Mouse (Mus musculus) thymus, adult 2 months (tissue): ENCODE data around the gene Nmnat2. TPM values are rescaled to one million over a fixed set of nuclear protein-coding genes. Genes with fewer than 3 reads are reported as not detected.

Experiments used
- DNase-seq: peaks from one replicate; pipeline ENCODE4 v3.0.0; 2021
- H3K27ac ChIP-seq: fragments of 200-500 bp; 2 replicates; pipeline ENCODE4 v1.5.1; 2012; ENCODE audit warnings: low read length, control low read depth; ENCODE audit not compliant: control insufficient read depth, insufficient read depth
- H3K27me3 ChIP-seq: fragments of 200-500 bp; 2 replicates; pipeline ENCODE4 v1.6.1; 2012; ENCODE audit warnings: mild to moderate bottlenecking, low read length, moderate library complexity, mixed read lengths; ENCODE audit not compliant: control insufficient read depth, insufficient read depth
- H3K36me3 ChIP-seq: fragments of 200-500 bp; 2 replicates; pipeline ENCODE4 v1.6.1; 2012; ENCODE audit warnings: mild to moderate bottlenecking, low read length, moderate library complexity; ENCODE audit not compliant: control insufficient read depth, insufficient read depth
- H3K4me1 ChIP-seq: fragments of 200-500 bp; replicated peaks from 2 replicates; pipeline ENCODE4 v1.6.1; 2012; ENCODE audit warnings: low read length; ENCODE audit not compliant: control insufficient read depth, insufficient read depth
- H3K4me3 ChIP-seq: fragments of 200-500 bp; 2 replicates; pipeline ENCODE4 v1.5.1; 2012; ENCODE audit warnings: mild to moderate bottlenecking, low read length, control low read depth, moderate library complexity; ENCODE audit not compliant: control insufficient read depth, insufficient read depth
- CTCF ChIP-seq: fragments of 200-500 bp; IDR thresholded peaks from 2 replicates; pipeline ENCODE4 v1.5.1; 2012; ENCODE audit warnings: mild to moderate bottlenecking, control low read depth, low read length, moderate library complexity, borderline replicate concordance; ENCODE audit not compliant: control insufficient read depth, poor library complexity, insufficient read depth; ENCODE audit errors: extremely low read depth
- POLR2A ChIP-seq: fragments of 200-500 bp; IDR thresholded peaks from 2 replicates; pipeline ENCODE4 v1.6.1; 2012; ENCODE audit warnings: mild to moderate bottlenecking, low read length, control low read depth, moderate library complexity; ENCODE audit not compliant: control insufficient read depth, poor library complexity, insufficient read depth; ENCODE audit errors: extremely low read depth
- WGBS: fragments of 180-500 bp; shearing (Covaris S2); methylation state at CpG from one replicate; pipeline ENCODE4 v1.1.7; 2018; 5-methylcytosine and 5-hydroxymethylcytosine counted together
- polyA plus RNA-seq: library from polyadenylated mRNA; depleted of rRNA; stranded (reverse); fragments of >200 nt; gene quantifications from 2 replicates; pipeline ENCODE4 v1.2.3, GENCODE M21; 2012

Gene Nmnat2
- polyA plus RNA-seq, 1 experiment: 1.1 TPM

GRCm38 (mm10) chr1:153138486-153138885 lies 183.7 kb downstream of the Nmnat2 start:
- Histone ChIP-seq H3K27me3 (no peaks in the 10 kb centered on the region), H3K4me3 (no peak overlapping the region), H3K27ac (no peak overlapping the region), H3K4me1 (peaks cover 24% of the 10 kb centered on the region), H3K36me3 (no peaks in the 10 kb centered on the region)
- TF ChIP-seq CTCF: no peak
- TF ChIP-seq POLR2A: no peak
- 87% methylated on average over 5 of the region's 5 CpGs for WGBS
- no peak for DNase-seq

- H3K4me1 ChIP-seq: peaks cover 24% of the 10 kb centered on the region
- TF ChIP-seq CTCF: no peak
- no peak for TF ChIP-seq POLR2A
- 88% methylated on average over 7 of the region's 7 CpGs for WGBS
- no peaks in the 10 kb centered on the region for H3K36me3 ChIP-seq
- H3K4me3 ChIP-seq: no peak overlapping the region
- no peak overlapping the region for H3K27ac ChIP-seq
- no peak for DNase-seq
- no peaks in the 10 kb centered on the region for H3K27me3 ChIP-seq
Observed at GRCm38 (mm10) chr1:153139635-153140034, 184.8 kb downstream of the Nmnat2 start.

GRCm38 (mm10) chr1:153140265-153140664 lies 185.5 kb downstream of the Nmnat2 start:
- Histone ChIP-seq H3K4me1 (peaks cover 24% of the 10 kb centered on the region), H3K4me3 (no peak overlapping the region), H3K36me3 (no peaks in the 10 kb centered on the region), H3K27ac (peak overlapping the region; percentile 36; the same call in 1 of the 2 replicates), H3K27me3 (no peaks in the 10 kb centered on the region)
- TF ChIP-seq POLR2A (no peak), CTCF (no peak)
- 62% methylated on average over 11 of the region's 11 CpGs for WGBS
- no peak for DNase-seq

- H3K4me1 ChIP-seq: peaks cover 24% of the 10 kb centered on the region
- H3K27ac ChIP-seq: peak overlapping the region; percentile 36
- H3K27me3 ChIP-seq: no peaks in the 10 kb centered on the region
- 5% methylated on average over 8 of the region's 8 CpGs for WGBS
- H3K4me3 ChIP-seq: no peak overlapping the region
- H3K36me3 ChIP-seq: no peaks in the 10 kb centered on the region
- TF ChIP-seq CTCF (no peak), POLR2A (no peak)
- peak; percentile 77 for DNase-seq
Observed at GRCm38 (mm10) chr1:153140747-153141228, 186.0 kb downstream of the Nmnat2 start.

- DNase-seq: no peak
- no peak overlapping the region for H3K4me3 ChIP-seq
- no peak overlapping the region for H3K27ac ChIP-seq
- peaks cover 20% of the 10 kb centered on the region for H3K4me1 ChIP-seq
- H3K36me3 ChIP-seq: no peaks in the 10 kb centered on the region
- no peak for TF ChIP-seq POLR2A
- no peak for TF ChIP-seq CTCF
- no peaks in the 10 kb centered on the region for H3K27me3 ChIP-seq
- WGBS: 95% methylated on average over 11 of the region's 11 CpGs
Observed at GRCm38 (mm10) chr1:153144021-153144420, 189.2 kb downstream of the Nmnat2 start.

- Histone ChIP-seq H3K27me3 (no peaks in the 10 kb centered on the region), H3K4me3 (no peak overlapping the region), H3K36me3 (no peaks in the 10 kb centered on the region), H3K4me1 (peaks cover 7% of the 10 kb centered on the region), H3K27ac (no peak overlapping the region)
- DNase-seq: no peak
- TF ChIP-seq CTCF: no peak
- TF ChIP-seq POLR2A: no peak
- 94% methylated on average over 5 of the region's 5 CpGs for WGBS
Observed at GRCm38 (mm10) chr1:153145791-153146190, 191.0 kb downstream of the Nmnat2 start.

GRCm38 (mm10) chr1:153152594-153152993 lies 197.8 kb downstream of the Nmnat2 start:
- Histone ChIP-seq H3K4me3 (no peak overlapping the region), H3K4me1 (peaks cover 7% of the 10 kb centered on the region), H3K36me3 (no peaks in the 10 kb centered on the region), H3K27ac (no peak overlapping the region), H3K27me3 (no peaks in the 10 kb centered on the region)
- TF ChIP-seq CTCF: no peak
- TF ChIP-seq POLR2A: no peak
- 96% methylated on average over 7 of the region's 7 CpGs for WGBS
- DNase-seq: no peak
